In the genomic region with DNA sequence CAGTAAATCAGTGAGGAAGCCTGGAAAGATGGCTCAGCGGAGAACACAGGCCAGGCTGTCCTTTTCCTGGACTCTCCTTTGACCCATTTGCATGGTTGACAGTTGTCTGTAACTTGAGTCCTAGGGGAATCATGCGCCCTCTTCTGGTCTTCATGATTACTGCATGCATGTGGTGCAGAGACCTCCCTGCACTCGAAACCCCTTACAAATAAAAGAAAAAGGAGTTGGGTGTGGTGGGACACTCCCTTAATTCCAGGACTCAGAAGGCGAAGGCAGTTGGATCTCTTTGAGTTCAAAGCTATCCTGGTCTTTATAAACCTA, we compare ENCODE assay signal across 8 mouse cellular contexts. TPM values are rescaled to one million over a fixed set of nuclear protein-coding genes. Genes with fewer than 3 reads are reported as not detected.
DNase-seq lines count a peak whose midpoint lies in the region; ATAC-seq and TF ChIP-seq lines count a peak whose summit lies in the region.

No protein-coding gene starts in this region.

- no peaks in the 10 kb centered on the region for H3K27me3 ChIP-seq in forebrain, embryonic 13.5 days
- no peaks in the 10 kb centered on the region for H3K27me3 ChIP-seq in liver, embryonic 16.5 days (ENCODE audit: control insufficient read depth, insufficient read depth, low read depth, low read length)
- no peaks in the 10 kb centered on the region for H3K27me3 ChIP-seq in neural tube, embryonic 12.5 days (replicated peaks)
- no peaks in the 10 kb centered on the region for H3K27me3 ChIP-seq in stomach, postnatal 0 days (ENCODE audit: control insufficient read depth, insufficient read depth, low read length)

- in situ Hi-C loops in ES-E14 (cut with MboI; ENCODE audit: low sequenced_read_pairs in 2 of 2, unreplicated experiment in 2 of 2) = no loop called here

- DNase-seq in ES-E14 (ENCODE audit: low read depth, low spot score) = peak; percentile 98
- peak; percentile 90 to 93 for DNase-seq in heart, postnatal 10 days
- peak; percentile 86 to 90 for DNase-seq in kidney, postnatal 4 days
- DNase-seq in stomach, postnatal 0 days (ENCODE audit: low spot score) = peak; percentile 81

- H3K9me3 ChIP-seq in ES-E14 (ENCODE audit: control insufficient read depth, insufficient read depth, low read depth, low read length) = no peaks in the 10 kb centered on the region
- no peaks in the 10 kb centered on the region for H3K9me3 ChIP-seq in forebrain, embryonic 13.5 days (replicated peaks)
- H3K9me3 ChIP-seq in liver, embryonic 16.5 days (replicated peaks; ENCODE audit: control insufficient read depth, low read length) = no peaks in the 10 kb centered on the region
- H3K9me3 ChIP-seq in neural tube, embryonic 12.5 days = no peaks in the 10 kb centered on the region
- H3K9me3 ChIP-seq in stomach, postnatal 0 days (ENCODE audit: control insufficient read depth, low read length) = no peaks in the 10 kb centered on the region

- H3K9ac ChIP-seq in ES-E14 (ENCODE audit: insufficient read depth, low read depth, low read length, poor library complexity, severe bottlenecking) = peak overlapping the region; percentile 79; the same call in 1 of the 2 replicates
- peak overlapping the region; percentile 58 for H3K9ac ChIP-seq in forebrain, embryonic 13.5 days
- peak overlapping the region; percentile 96 for H3K9ac ChIP-seq in liver, embryonic 16.5 days (ENCODE audit: low read depth, low read length)
- H3K9ac ChIP-seq in neural tube, embryonic 12.5 days = peak overlapping the region; percentile 42; the same call in 1 of the 2 replicates
- peak overlapping the region; percentile 80 for H3K9ac ChIP-seq in stomach, postnatal 0 days (ENCODE audit: low read length)

- peak overlapping the region; percentile 87 to 91 for H3K4me3 ChIP-seq in ES-E14 (ENCODE audit: insufficient read depth in 1 of 2, low read depth in 1 of 2, low read length in 2 of 2, poor library complexity in 1 of 2, severe bottlenecking in 1 of 2)
- peak overlapping the region; percentile 74 for H3K4me3 ChIP-seq in forebrain, embryonic 13.5 days
- H3K4me3 ChIP-seq in liver, embryonic 16.5 days (ENCODE audit: low read depth, low read length) = peak overlapping the region; percentile 90
- peak overlapping the region; percentile 79 for H3K4me3 ChIP-seq in neural tube, embryonic 12.5 days
- H3K4me3 ChIP-seq in stomach, postnatal 0 days (ENCODE audit: low read depth, low read length) = peak overlapping the region; percentile 72

- H3K27ac ChIP-seq in ES-E14 (ENCODE audit: insufficient read depth, low read depth, low read length, poor library complexity, severe bottlenecking) = no peak overlapping the region
- peak overlapping the region; percentile 69 for H3K27ac ChIP-seq in forebrain, embryonic 13.5 days
- H3K27ac ChIP-seq in liver, embryonic 16.5 days (ENCODE audit: low read length) = peak overlapping the region; percentile 94
- H3K27ac ChIP-seq in neural tube, embryonic 12.5 days = no peak overlapping the region
- H3K27ac ChIP-seq in stomach, postnatal 0 days (replicated peaks) = peak overlapping the region; percentile 81

- intact Hi-C loops in heart, postnatal 10 days (cut with DNase I) = loop anchor here (1.0 kb wide), 2 partner anchors 20 to 47 kb away; no protein-coding TSS in a partner anchor

- no peak for TF ChIP-seq EP300 in stomach, postnatal 0 days (optimal IDR thresholded peaks at IDR 0.05)

- peaks cover 20% of the 10 kb centered on the region for H3K36me3 ChIP-seq in ES-E14 (ENCODE audit: control insufficient read depth, insufficient read depth, low read length, poor library complexity, severe bottlenecking)
- H3K36me3 ChIP-seq in forebrain, embryonic 13.5 days (ENCODE audit: poor library complexity, severe bottlenecking) = peaks cover 21% of the 10 kb centered on the region
- H3K36me3 ChIP-seq in liver, embryonic 16.5 days (ENCODE audit: control insufficient read depth, insufficient read depth) = peaks cover 17% of the 10 kb centered on the region
- peaks cover 21% of the 10 kb centered on the region for H3K36me3 ChIP-seq in neural tube, embryonic 12.5 days
- peaks cover 9% of the 10 kb centered on the region; the same call in 1 of the 2 replicates for H3K36me3 ChIP-seq in stomach, postnatal 0 days (ENCODE audit: control insufficient read depth, insufficient read depth, low read length)

- peak; percentile 56 for ATAC-seq in cerebellum, adult (ENCODE audit: insufficient number of reproducible peaks, low FRiP score, low TSS enrichment)
- peak; percentile 56 for ATAC-seq in forebrain, embryonic 13.5 days
- ATAC-seq in liver, embryonic 16.5 days (ENCODE audit: low read depth) = peak; percentile 46
- peak; percentile 69 for ATAC-seq in neural tube, embryonic 12.5 days (ENCODE audit: low FRiP score, low read depth)
- ATAC-seq in stomach, postnatal 0 days (ENCODE audit: low FRiP score, low TSS enrichment) = peak; percentile 43; the same call in 1 of the 2 replicates

- under 1% methylated on average over 4 of the region's 4 CpGs for WGBS in forebrain, embryonic 13.5 days
- under 1% methylated on average over 4 of the region's 4 CpGs for WGBS in liver, embryonic 16.5 days (ENCODE audit: insufficient replicate concordance)
- WGBS in neural tube, embryonic 12.5 days = 2% methylated on average over 4 of the region's 4 CpGs
- 0% methylated on average over 4 of the region's 4 CpGs for WGBS in stomach, postnatal 0 days

- peak; percentile 92 for TF ChIP-seq CTCF in stomach, postnatal 0 days (IDR thresholded peaks at IDR 0.05; ENCODE audit: low read depth)

- H3K4me1 ChIP-seq in ES-E14 (ENCODE audit: control insufficient read depth in 2 of 2, insufficient read depth in 2 of 2, low read length in 2 of 2, poor library complexity in 1 of 2) = peaks cover 2 to 4% of the 10 kb centered on the region in 2 experiments
- peaks cover 15% of the 10 kb centered on the region for H3K4me1 ChIP-seq in forebrain, embryonic 13.5 days
- peaks cover 19% of the 10 kb centered on the region for H3K4me1 ChIP-seq in liver, embryonic 16.5 days (ENCODE audit: control insufficient read depth, low read depth, low read length)
- peaks cover 11% of the 10 kb centered on the region for H3K4me1 ChIP-seq in neural tube, embryonic 12.5 days
- no peaks in the 10 kb centered on the region for H3K4me1 ChIP-seq in stomach, postnatal 0 days (replicated peaks; ENCODE audit: control insufficient read depth, insufficient read depth)

- peak overlapping the region; percentile 69 for H3K4me2 ChIP-seq in forebrain, embryonic 13.5 days
- peak overlapping the region; percentile 79 for H3K4me2 ChIP-seq in liver, embryonic 16.5 days (ENCODE audit: low read depth, low read length)
- H3K4me2 ChIP-seq in neural tube, embryonic 12.5 days (replicated peaks) = peak overlapping the region; percentile 85
- peak overlapping the region; percentile 77 for H3K4me2 ChIP-seq in stomach, postnatal 0 days (replicated peaks; ENCODE audit: low read depth)

TF ChIP-seq in ES-E14, 5 proteins besides CTCF, POLR2A, EP300 and RAD21:
- TF ChIP-seq CHD2 (IDR thresholded peaks at IDR 0.05; ENCODE audit: low read depth, low read length) (peak; percentile 41; the same call in 1 of the 2 replicates), HCFC1 (IDR thresholded peaks at IDR 0.05; ENCODE audit: borderline replicate concordance, insufficient read depth, low read length) (peak; percentile 65; the same call in 1 of the 2 replicates), ZNF384 (IDR thresholded peaks at IDR 0.05; ENCODE audit: low read depth, low read length) (0 out of 2 replicates have a peak, but pooled peaks have one; percentile 51), ZC3H11A (IDR thresholded peaks at IDR 0.05; ENCODE audit: borderline replicate concordance, low read depth, low read length) (no peak), MAFK (IDR thresholded peaks at IDR 0.05; ENCODE audit: insufficient read depth, low read depth, low read length) (no peak)
TF ChIP-seq in ES-E14: peak in this region for 3.

RNA-seq across cellular contexts. Expression of a gene that starts 0.7 kb away (rescaled TPM):
- total RNA-seq in ES-E14 (2012; rRNA removed) = 206 and 377 TPM in 2 replicates
- 137 and 138 TPM in 2 replicates for polyA plus RNA-seq in forebrain, embryonic 13.5 days (2015; fragmentation: Nextera tagmentation; extraction: Ambion mirVana)
- total RNA-seq in heart, postnatal 10 days (2021) = 10 to 100 TPM; 42.0 to 43.9 TPM
- 100 and 109 TPM in 2 replicates for polyA plus RNA-seq in liver, embryonic 16.5 days (2015; fragmentation: Nextera tagmentation; extraction: Ambion mirVana)
- polyA plus RNA-seq in neural tube, embryonic 12.5 days (2016; fragmentation: Nextera tagmentation; extraction: Ambion mirVana) = 145 and 146 TPM in 2 replicates
- polyA plus RNA-seq in stomach, postnatal 0 days (2015; fragmentation: Nextera tagmentation; extraction: Ambion mirVana) = 66.6 and 70.4 TPM in 2 replicates

RNA-seq across cellular contexts. Expression of a gene that starts 9.4 kb away (rescaled TPM):
- total RNA-seq in ES-E14 (2012; rRNA removed) = 2.6 and 5.1 TPM in 2 replicates
- 0.39 and 0.72 TPM in 2 replicates for polyA plus RNA-seq in forebrain, embryonic 13.5 days (2015; fragmentation: Nextera tagmentation; extraction: Ambion mirVana)
- total RNA-seq in heart, postnatal 10 days (2021) = 1 to 10 TPM; 3.3 to 4.1 TPM
- polyA plus RNA-seq in liver, embryonic 16.5 days (2015; fragmentation: Nextera tagmentation; extraction: Ambion mirVana) = 12.2 and 13.2 TPM in 2 replicates
- 1.7 and 2.0 TPM in 2 replicates for polyA plus RNA-seq in neural tube, embryonic 12.5 days (2016; fragmentation: Nextera tagmentation; extraction: Ambion mirVana)
- polyA plus RNA-seq in stomach, postnatal 0 days (2015; fragmentation: Nextera tagmentation; extraction: Ambion mirVana) = 5.2 and 5.7 TPM in 2 replicates

RNA-seq across cellular contexts. Expression of a gene that starts 23.5 kb away (rescaled TPM):
- total RNA-seq in ES-E14 (2012; rRNA removed) = 15.8 and 18.0 TPM in 2 replicates
- polyA plus RNA-seq in forebrain, embryonic 13.5 days (2015; fragmentation: Nextera tagmentation; extraction: Ambion mirVana) = 13.6 and 16.7 TPM in 2 replicates
- 10 to 100 TPM; 34.2 to 35.5 TPM for total RNA-seq in heart, postnatal 10 days (2021)
- 5.7 and 6.5 TPM in 2 replicates for polyA plus RNA-seq in liver, embryonic 16.5 days (2015; fragmentation: Nextera tagmentation; extraction: Ambion mirVana)
- 18.4 and 20.5 TPM in 2 replicates for polyA plus RNA-seq in neural tube, embryonic 12.5 days (2016; fragmentation: Nextera tagmentation; extraction: Ambion mirVana)
- polyA plus RNA-seq in stomach, postnatal 0 days (2015; fragmentation: Nextera tagmentation; extraction: Ambion mirVana) = 8.5 and 8.9 TPM in 2 replicates

RNA-seq across cellular contexts. Expression of a gene that starts 29.5 kb away (rescaled TPM):
- total RNA-seq in ES-E14 (2012; rRNA removed) = 14.9 and 47.3 TPM in 2 replicates
- 1.1 and 2.1 TPM in 2 replicates for polyA plus RNA-seq in forebrain, embryonic 13.5 days (2015; fragmentation: Nextera tagmentation; extraction: Ambion mirVana)
- total RNA-seq in heart, postnatal 10 days (2021) = 1 to 10 TPM; 2.1 to 2.5 TPM
- polyA plus RNA-seq in liver, embryonic 16.5 days (2015; fragmentation: Nextera tagmentation; extraction: Ambion mirVana) = 0.15 and 0.21 TPM in 2 replicates
- 3.6 and 4.0 TPM in 2 replicates for polyA plus RNA-seq in neural tube, embryonic 12.5 days (2016; fragmentation: Nextera tagmentation; extraction: Ambion mirVana)
- polyA plus RNA-seq in stomach, postnatal 0 days (2015; fragmentation: Nextera tagmentation; extraction: Ambion mirVana) = 2.3 and 2.4 TPM in 2 replicates

RNA-seq across cellular contexts. Expression of a gene that starts 41.9 kb away (rescaled TPM):
- total RNA-seq in ES-E14 (2012; rRNA removed) = 0.22 and 0.69 TPM in 2 replicates
- 0.03 and 0.06 TPM in 2 replicates for polyA plus RNA-seq in forebrain, embryonic 13.5 days (2015; fragmentation: Nextera tagmentation; extraction: Ambion mirVana)
- not detected for total RNA-seq in heart, postnatal 10 days (2021)
- 0.78 and 0.99 TPM in 2 replicates for polyA plus RNA-seq in liver, embryonic 16.5 days (2015; fragmentation: Nextera tagmentation; extraction: Ambion mirVana)
- polyA plus RNA-seq in neural tube, embryonic 12.5 days (2016; fragmentation: Nextera tagmentation; extraction: Ambion mirVana) = not detected in 2 replicates
- polyA plus RNA-seq in stomach, postnatal 0 days (2015; fragmentation: Nextera tagmentation; extraction: Ambion mirVana) = 0.02 and 0.12 TPM in 2 replicates

Comparison
In these comparisons a context has a peak if more than half of its experiments do, and no peak if none do; other contexts are left out.
1. H3K27ac ChIP-seq: peak in forebrain, embryonic 13.5 days (single experiment), liver, embryonic 16.5 days (single experiment) and stomach, postnatal 0 days (single experiment); none in ES-E14 (single experiment) and neural tube, embryonic 12.5 days (single experiment).
2. H3K9ac ChIP-seq: peak in every context shown above with its lines; median percentile 96 in liver, embryonic 16.5 days; 80 in stomach, postnatal 0 days; 79 in ES-E14; 58 in forebrain, embryonic 13.5 days; 42 in neural tube, embryonic 12.5 days.
3. Peak in every context shown above with its lines, with median percentiles within 50 percentile points of each other: DNase-seq, H3K4me3 ChIP-seq, ATAC-seq and H3K4me2 ChIP-seq.